Mouse (Mus musculus) ES-Bruce4 (cell line): ENCODE data around the gene Ccnd2.

ENCODE experiments used
- CTCF ChIP-seq: IDR thresholded peaks from one replicate; pipeline ENCODE4 v1.8.1; 2011; ENCODE audit warnings: low read depth, low read length
- EP300 ChIP-seq: IDR thresholded peaks from 2 replicates; pipeline ENCODE4 v1.6.1; 2011; ENCODE audit warnings: low read depth, low read length; ENCODE audit not compliant: insufficient read depth
- POLR2A ChIP-seq: IDR thresholded peaks from one replicate; pipeline ENCODE4 v1.8.1; 2011; ENCODE audit warnings: low read length; ENCODE audit not compliant: insufficient read depth

- TF ChIP-seq CTCF (no peak), POLR2A (no peak), EP300 (no peak)
Measured at GRCm38 (mm10) chr6:127155468-127155867, 3.5 kb upstream of the Ccnd2 start.
